Mouse (Mus musculus) cerebellum, adult 8-10 months (tissue): ENCODE measurements around the gene Gm49354.
"Not testable (repeated sequence)": the region's sequence is repeated elsewhere in the genome, so short reads cannot be mapped to it uniquely, and the experiment has no call there.

Experiments
- DNase-seq: peaks from one replicate; pipeline ENCODE4 v3.0.0; 2022

Gm49354 gene

DNA sequence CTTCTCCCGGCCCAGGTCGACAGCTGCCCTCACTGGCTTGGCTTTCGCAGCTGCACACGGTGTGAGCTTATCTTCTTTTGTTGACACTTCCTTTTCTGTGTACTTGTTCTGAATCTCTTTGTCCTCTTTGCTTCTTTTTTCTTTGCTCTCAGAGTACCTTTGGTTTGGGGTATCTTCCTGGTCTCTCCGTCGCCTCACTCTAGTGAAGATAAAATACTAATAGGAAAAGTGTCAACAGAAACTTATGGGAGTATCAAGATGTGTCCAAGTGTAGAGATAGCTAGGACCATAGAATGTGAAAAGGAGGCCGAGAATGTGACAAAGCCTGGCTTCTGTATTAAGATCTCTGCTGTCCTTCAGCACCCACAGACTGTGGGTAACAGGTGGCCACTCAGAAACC is at the start of gene Gm49354:
TSS of gene Gm49354 (minus strand) at position 101 of the 400 bp plus-strand sequence.
- DNase-seq, result no peak

- DNase-seq, result no peak
Measured at GRCm38 (mm10) chr13:59825966-59826365, 43.9 kb upstream of the Gm49354 start.

- DNase-seq, result peak; percentile 87
Measured at GRCm38 (mm10) chr13:59822507-59823462, 40.7 kb upstream of the Gm49354 start, which contains the start of gene Tut7. Gene Tut7 (minus strand): TSS chr13:59823147.

DNA sequence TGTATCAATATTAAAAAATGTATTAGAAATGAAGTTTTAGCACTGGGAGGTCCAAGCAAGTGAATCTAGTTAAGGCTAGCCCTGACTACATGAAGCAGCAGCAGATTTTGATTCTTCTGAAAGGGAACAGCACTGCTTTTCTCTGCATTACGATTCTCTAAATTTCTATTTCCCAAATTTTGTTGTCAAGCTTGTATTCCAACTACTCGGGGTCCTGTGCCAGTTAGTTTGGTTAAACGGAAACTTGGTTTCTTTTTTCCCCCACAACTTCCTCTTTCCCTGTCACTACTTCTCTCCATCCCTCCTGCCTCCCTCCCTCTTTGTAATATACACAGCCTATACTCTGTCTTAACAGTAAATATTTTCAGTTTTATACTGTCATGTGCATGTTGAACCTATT is 38.8 kb upstream of the Gm49354 start:
- DNase-seq, result no peak

- DNase-seq, result no peak
Measured at GRCm38 (mm10) chr13:59820114-59820513, 38.1 kb upstream of the Gm49354 start.

GRCm38 (mm10) chr13:59817352-59817751 is 35.3 kb upstream of the Gm49354 start:
- no peak for DNase-seq

GRCm38 (mm10) chr13:59814109-59814591 is 32.1 kb upstream of the Gm49354 start:
- DNase-seq, result no peak

GRCm38 (mm10) chr13:59811581-59811980 is 29.5 kb upstream of the Gm49354 start:
- DNase-seq, result no peak

DNA sequence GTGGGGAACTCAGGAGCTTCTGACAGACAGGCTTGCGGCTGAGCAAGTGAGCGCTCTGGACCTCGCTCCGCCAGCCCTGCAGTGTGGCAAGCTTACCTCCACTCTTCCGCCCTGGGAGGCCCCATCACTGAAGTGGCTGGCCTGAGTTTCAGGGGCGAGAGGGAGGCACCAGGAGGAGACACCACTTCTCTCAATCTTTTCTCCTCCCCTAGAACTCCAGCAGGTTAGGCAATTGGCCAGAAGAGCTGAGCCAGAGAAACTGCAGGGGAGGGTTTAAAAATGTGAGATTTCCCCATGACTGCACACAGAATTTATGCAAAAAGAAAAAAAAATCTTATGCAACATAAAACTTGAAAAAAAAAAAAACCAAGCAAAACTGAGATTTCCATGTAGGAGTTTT is 19.0 kb upstream of the Gm49354 start:
- DNase-seq, result no peak

DNA sequence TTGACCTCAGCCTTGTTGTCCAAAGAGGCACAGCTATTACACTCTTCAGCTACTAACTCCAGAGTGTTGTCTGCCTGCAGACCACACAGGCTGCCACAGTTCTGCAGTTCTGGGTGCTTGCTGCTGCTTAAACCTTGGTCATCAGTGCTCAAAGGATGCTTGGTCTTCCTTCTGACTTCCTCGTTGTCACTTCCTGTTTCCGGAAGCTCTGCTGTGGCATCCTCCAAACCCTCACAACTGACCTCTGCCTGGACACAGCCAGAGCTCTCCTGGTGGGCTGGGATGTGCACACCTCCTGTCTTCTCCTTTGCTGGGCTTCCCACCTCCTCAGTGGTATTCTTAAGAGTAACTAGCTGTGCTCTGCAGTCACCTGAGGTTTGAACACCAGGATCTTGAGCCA is 18.0 kb upstream of the Gm49354 start:
- no peak for DNase-seq

GRCm38 (mm10) chr13:59798306-59798705 is 16.3 kb upstream of the Gm49354 start:
- no peak for DNase-seq

DNA sequence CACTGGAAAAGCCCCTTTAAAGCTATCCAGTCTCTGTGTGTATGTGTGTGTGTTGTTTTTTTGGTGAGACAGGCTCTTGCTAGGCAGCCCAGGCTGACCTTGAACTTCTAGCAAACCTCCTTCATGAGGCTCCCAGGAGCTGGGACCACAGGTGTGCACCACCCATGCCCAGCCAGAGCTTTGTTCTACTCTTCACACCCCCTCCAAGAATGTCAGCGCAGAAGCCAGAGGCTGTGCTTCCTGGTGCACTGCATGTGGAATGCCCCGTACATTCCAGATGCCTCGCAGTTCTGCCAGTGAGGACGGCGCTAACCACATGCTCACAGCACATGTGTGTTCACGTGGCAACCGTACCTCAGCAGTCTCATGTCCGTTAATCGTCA is 14.4 kb upstream of the Gm49354 start:
- no peak for DNase-seq

- no peak for DNase-seq
Measured at GRCm38 (mm10) chr13:59795807-59796465, 13.9 kb upstream of the Gm49354 start.

GRCm38 (mm10) chr13:59794786-59795185 is 12.7 kb upstream of the Gm49354 start:
- DNase-seq, result peak; percentile 17

DNA sequence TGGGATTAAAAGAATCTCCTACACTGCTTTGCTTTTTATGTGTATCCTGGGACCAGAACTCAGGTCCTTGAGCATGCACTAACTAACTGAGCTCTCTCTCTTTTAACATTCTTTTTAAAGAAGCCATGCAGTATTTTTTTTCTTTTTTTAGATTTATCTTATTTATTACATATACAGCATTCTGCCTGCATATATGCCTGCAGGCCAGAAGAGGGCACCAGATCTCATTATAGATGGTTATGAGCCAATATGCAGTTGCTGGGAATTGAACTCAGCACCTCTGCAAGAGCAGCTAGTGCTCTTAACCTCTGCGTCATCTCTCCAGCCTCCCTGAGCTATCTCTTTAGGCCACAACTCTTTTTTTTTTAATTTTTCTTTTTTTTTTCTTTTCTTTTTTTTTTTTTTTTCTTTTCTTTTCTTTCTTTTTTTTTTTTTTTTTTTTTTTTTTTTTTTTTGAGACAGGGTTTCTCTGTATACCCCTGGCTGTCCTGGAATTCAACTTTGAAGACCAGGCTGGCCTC is 2.2 kb downstream of the Gm49354 start:
- DNase-seq, result not testable (repeated sequence)

DNA sequence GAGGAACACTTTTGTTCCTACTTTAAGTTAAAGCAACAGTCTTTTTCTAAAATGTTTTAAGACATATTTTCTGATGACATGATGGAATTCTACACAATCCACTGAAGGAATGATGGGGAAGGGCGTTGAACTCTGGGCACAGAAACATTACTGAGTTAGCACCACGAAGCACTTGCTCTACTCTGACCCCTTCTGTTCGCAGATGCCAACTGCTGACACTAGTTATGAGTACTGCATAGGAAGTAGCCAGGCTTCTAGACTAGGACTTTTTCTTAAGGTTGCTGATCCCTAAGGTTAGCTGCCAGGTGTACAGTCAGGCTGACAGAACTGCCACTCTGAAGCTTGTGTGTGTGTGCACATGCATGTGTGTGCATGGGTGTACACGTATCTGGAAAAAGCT is 2.8 kb downstream of the Gm49354 start:
- DNase-seq, result no peak

GRCm38 (mm10) chr13:59775168-59775567 is 6.9 kb downstream of the Gm49354 start:
- no peak for DNase-seq

DNA sequence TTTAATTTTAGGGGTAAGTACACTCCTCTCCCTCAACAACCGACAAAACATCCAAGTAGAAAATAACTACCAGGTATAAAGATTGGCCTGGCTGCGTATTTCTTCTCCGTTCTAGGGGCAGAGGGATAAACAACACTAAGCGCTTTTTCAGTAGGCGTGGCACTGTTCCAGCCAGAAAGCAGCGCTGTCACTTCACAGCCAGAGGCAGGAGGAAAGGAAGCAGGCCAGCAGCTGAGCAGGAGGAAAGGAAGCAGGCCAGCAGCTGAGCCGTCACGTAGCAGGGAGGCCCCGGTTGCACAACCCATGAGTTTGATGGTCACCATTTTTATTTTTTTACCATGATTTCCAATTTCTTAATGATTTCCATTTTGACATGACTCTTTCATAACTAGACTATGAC is 10.8 kb downstream of the Gm49354 start:
- peak; percentile 35 for DNase-seq

DNA sequence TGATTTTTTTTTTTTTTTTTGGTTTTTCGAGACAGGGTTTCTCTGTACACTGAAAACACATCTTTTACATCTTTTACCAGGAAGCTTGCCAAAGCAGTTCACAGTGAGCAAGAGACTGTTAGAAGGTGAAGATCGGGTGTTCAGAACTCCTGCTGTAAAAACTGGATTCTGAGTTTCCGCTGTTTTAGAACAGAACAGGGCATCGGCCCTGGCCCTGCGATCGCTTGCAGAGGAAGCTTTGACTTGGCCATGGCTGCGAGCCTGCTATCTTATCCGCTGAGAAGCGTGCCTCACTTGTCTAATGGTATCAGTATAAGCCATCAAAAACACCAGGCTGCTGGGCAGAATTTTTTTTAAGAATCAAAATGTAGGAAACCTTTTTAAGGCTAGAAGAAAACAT is 11.2 kb downstream of the Gm49354 start:
- DNase-seq, result no peak

GRCm38 (mm10) chr13:59770164-59770562 is 11.9 kb downstream of the Gm49354 start:
- peak; percentile 77 for DNase-seq

DNA sequence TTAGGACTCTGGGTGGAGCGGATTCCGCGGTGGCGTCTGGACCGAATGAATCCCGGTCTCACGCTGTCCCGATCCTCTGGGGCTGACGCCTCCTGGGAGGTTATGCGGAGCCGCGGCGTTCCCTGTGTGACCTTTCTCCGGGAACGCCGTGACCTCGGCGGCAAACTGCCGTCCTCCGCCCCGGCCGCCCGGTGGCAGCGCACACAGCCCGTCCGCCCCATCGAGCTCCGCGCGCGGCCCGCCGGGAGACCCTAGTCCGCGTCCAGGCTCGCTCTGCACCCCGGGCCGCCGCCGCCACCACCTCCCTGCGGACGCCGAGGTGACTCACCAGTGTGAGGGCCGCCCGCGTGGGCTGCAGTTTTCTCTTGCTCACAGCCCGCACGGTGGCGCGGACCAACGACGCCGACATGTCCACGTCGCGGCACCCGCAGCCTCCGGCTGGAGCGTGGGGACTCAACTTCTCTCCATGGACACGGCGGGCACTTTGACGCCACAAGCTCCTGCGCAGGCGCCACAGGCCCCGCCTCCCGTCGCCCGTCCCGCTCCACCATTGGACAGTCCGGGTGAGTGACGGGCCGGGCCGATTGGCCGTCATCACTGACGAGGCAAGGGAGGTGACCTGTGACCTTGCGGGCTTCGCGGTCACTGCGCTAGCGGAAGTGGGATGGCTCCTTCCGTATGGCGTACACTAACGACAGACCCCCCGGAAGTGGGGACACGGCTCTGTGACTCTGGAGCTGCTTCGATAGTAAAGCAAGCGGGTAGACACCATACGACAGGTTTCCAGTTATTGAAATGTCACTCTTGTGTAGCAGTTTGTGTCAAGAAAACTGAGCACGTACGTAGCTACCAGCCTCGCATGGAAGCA is 12.5 kb downstream of the Gm49354 start, which contains the start of gene Isca1:
TSS of gene Isca1 (minus strand) at position 515 of the 868 bp plus-strand sequence.
- peak; percentile 99 for DNase-seq

DNA sequence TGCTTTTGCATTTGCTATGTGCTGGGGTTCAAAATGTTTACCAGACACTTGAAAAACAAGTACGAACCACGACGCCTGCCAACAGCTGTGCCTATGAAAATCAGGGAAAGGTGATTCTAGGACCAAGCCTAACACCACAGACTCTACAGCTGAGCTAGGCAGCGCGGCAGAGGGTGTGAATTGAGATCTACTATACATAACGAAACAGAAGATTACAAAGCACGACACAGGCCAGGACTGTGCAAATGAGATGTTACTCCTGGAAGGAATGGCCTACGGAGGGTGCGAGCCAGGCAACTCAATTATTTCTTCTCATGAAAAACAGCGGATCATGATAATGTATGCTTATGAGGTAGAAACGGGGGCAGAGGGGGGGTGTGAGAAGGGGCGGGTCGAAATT is 13.5 kb downstream of the Gm49354 start:
- peak; percentile 26 for DNase-seq
